Comparison of ENCODE assay signal across 14 mouse cellular contexts in the genomic region with DNA sequence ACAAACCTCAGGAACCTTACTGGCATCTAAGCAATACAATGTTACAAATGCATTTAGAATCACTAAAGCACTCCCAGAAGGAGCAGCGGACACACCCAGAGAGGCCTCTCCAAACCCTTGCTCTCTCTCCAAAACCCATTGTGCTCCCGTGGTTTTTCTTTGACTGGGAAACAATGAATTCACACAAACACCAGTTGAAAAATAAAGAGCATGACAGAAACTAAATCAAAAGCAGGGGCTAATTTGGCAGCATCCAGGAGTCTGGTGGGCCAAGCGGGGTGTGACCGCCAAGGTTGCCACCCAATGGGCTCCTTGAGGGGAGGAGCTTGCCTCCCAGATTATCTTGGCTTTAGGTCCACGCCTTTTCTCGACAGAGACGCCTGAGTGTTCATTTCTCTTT.
"Had no signal": no experiment of that assay in that cellular context is flagged by ENCODE, and none has a peak within 500 bp of the region (broad histone marks: within the 10 kb centered on the region; RNA-seq: fewer than 3 reads in every experiment).

No protein-coding gene starts in this region.

- H3K4me3 ChIP-seq: left cerebral cortex, adult 2 months; limb, embryonic 15.5 days; liver, embryonic 12.5 days; midbrain, embryonic 10.5 days; neural tube, embryonic 13.5 days had no signal

- H3K9me3 ChIP-seq: limb, embryonic 15.5 days; liver, embryonic 12.5 days; midbrain, embryonic 10.5 days; neural tube, embryonic 13.5 days had no signal

- ATAC-seq: liver, embryonic 12.5 days had no signal

- H3K9ac ChIP-seq: limb, embryonic 15.5 days; liver, embryonic 12.5 days; lung, embryonic 14.5 days; neural tube, embryonic 13.5 days had no signal

- H3K4me1 ChIP-seq: limb, embryonic 15.5 days; liver, embryonic 12.5 days; midbrain, embryonic 10.5 days; neural tube, embryonic 13.5 days had no signal

- H3K4me2 ChIP-seq: limb, embryonic 15.5 days; liver, embryonic 12.5 days; lung, embryonic 14.5 days; neural tube, embryonic 13.5 days had no signal

- DNase-seq: kidney, postnatal 10 days; lung, embryonic 14.5 days; lung, postnatal 10 days; lung, postnatal 4 days; midbrain, embryonic 14.5 days; right cerebral cortex, adult 18-20 months; thymus, adult 2 months; thymus, postnatal 25 days had no signal

- H3K27ac ChIP-seq: left cerebral cortex, adult 2 months; limb, embryonic 15.5 days; liver, embryonic 12.5 days; midbrain, embryonic 10.5 days; neural tube, embryonic 13.5 days; stomach, postnatal 0 days had no signal

- H3K36me3 ChIP-seq: limb, embryonic 15.5 days; liver, embryonic 12.5 days; midbrain, embryonic 10.5 days; neural tube, embryonic 13.5 days had no signal

- H3K27me3 ChIP-seq: limb, embryonic 15.5 days; liver, embryonic 12.5 days; neural tube, embryonic 13.5 days had no signal
